Mouse (Mus musculus) limb, embryonic 14.5 days (tissue): ENCODE measurements at regions not wholly inside any gene's neighbourhood (a gene's known extent, or its start where the extent isn't known, plus 50 kb on each side); places are given as distances from the start of the nearest gene placed in this dataset.

Experiments used
- ATAC-seq: fragments of 200-750 bp; cut with Nextera tagmentation; 2 replicates; pipeline ENCODE4 v1.8.0; 2017; ENCODE audit warnings: low read depth, moderate number of reproducible peaks, moderate TSS enrichment; ENCODE audit not compliant: low FRiP score
- DNase-seq: peaks from one replicate; pipeline ENCODE4 v3.0.0-alpha.2; 2015; ENCODE audit warnings: low spot score
- H3K27ac ChIP-seq: fragments of 300-500 bp; sonication (generic); replicated peaks from 2 replicates; pipeline ENCODE4 v1.5.1; 2014; ENCODE audit warnings: low read depth, mild to moderate bottlenecking, low read length, moderate library complexity, mixed read lengths
- H3K27me3 ChIP-seq: fragments of 300-500 bp; sonication (generic); 2 replicates; pipeline ENCODE4 v1.6.1; 2014; ENCODE audit warnings: low read length, mixed read lengths; ENCODE audit not compliant: control insufficient read depth, insufficient read depth
- H3K36me3 ChIP-seq: fragments of 300-500 bp; sonication (generic); 2 replicates; pipeline ENCODE4 v1.6.1; 2014; ENCODE audit warnings: mild to moderate bottlenecking, low read length, moderate library complexity, mixed read lengths; ENCODE audit not compliant: control insufficient read depth, insufficient read depth
- H3K4me1 ChIP-seq: fragments of 300-500 bp; sonication (generic); 2 replicates; pipeline ENCODE4 v1.6.1; 2014; ENCODE audit warnings: antibody characterized with exemption, low read length, mixed read lengths; ENCODE audit not compliant: control insufficient read depth, insufficient read depth
- H3K4me2 ChIP-seq: fragments of 300-500 bp; sonication (generic); replicated peaks from 2 replicates; pipeline ENCODE4 v1.6.1; 2014; ENCODE audit warnings: low read depth, mild to moderate bottlenecking, low read length, moderate library complexity; ENCODE audit not compliant: severe bottlenecking
- H3K4me3 ChIP-seq: fragments of 300-500 bp; sonication (generic); replicated peaks from 2 replicates; pipeline ENCODE4 v1.5.1; 2014; ENCODE audit warnings: low read length
- H3K9ac ChIP-seq: fragments of 300-500 bp; sonication (generic); 2 replicates; pipeline ENCODE4 v1.6.1; 2014; ENCODE audit warnings: mild to moderate bottlenecking, low read depth, low read length, moderate library complexity; ENCODE audit not compliant: severe bottlenecking
- H3K9me3 ChIP-seq: fragments of 300-500 bp; sonication (generic); 2 replicates; pipeline ENCODE4 v1.6.1; 2016; ENCODE audit warnings: low read length; ENCODE audit not compliant: control insufficient read depth
- POLR2A ChIP-seq: fragments of 200-500 bp; IDR thresholded peaks from 2 replicates; pipeline ENCODE4 v1.8.0; 2012; ENCODE audit warnings: inconsistent platforms, mild to moderate bottlenecking, moderate library complexity, borderline replicate concordance; ENCODE audit not compliant: insufficient read depth, insufficient read length; ENCODE audit errors: extremely low read depth
- WGBS: fragments of 180-500 bp; shearing (Covaris S2); extraction: QIAGEN DNeasy Blood & Tissue Kit; methylation state at CpG from one replicate; pipeline ENCODE4 v1.1.7; 2014; 5-methylcytosine and 5-hydroxymethylcytosine counted together

DNA sequence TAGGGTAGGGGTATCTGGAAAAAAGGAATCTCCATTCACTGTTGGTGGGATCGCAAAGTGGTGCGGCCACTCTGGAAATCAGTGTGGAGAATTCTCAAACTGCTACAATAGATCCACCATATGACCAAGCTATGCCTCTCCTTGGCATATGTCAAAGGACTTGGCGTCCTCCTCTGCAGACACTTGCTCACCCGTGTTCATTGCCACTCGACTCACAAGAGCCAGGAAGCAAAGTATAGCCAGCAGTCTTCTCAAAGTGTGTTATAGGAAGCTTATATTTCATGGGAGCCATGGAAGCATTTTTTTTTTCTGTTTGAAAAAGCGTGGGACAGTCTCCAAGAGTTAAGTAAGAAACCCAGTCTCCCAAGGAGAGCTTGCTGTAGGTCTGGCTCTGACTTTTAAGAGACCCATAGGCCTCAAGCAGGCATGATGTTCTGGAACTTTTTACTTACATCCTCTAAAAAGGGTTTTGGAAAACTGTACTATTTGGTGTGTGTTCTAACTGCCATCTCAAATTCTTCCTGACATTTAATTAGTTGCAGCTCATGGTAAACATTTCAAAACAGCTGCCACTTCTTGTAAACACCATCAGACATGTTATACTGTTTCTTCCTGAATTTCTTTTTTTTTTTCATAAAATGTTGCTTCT, 89.6 kb upstream of the Maged2 start:
- Histone ChIP-seq H3K36me3 (no peaks in the 10 kb centered on the region), H3K4me3 (no peak overlapping the region), H3K27ac (no peak overlapping the region), H3K9ac (no peak overlapping the region), H3K9me3 (no peaks in the 10 kb centered on the region), H3K4me2 (no peak overlapping the region), H3K4me1 (no peaks in the 10 kb centered on the region), H3K27me3 (no peaks in the 10 kb centered on the region)
- ATAC-seq: no peak
- DNase-seq: peak; percentile 30
- 58% methylated on average over 6 of the region's 6 CpGs for WGBS
- no peak for TF ChIP-seq POLR2A

DNA sequence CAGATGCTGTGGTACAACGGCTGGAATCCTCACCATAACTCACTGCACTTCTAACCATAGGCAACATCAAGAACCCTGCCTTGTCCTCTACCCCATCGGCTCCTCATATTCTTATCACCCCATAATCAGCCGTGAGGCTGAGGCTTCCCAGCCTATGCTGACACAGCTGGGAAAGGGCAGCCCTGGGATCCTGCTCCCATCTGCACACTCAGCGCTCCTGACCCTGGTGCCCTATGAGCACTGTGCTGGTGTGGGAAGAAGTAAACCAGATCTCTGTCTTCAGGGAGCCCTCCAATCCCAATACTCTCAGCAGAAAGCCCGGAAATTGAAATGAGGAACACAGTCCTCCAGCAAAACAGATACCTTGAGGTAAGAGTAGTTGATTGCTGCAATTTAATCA, 88.7 kb upstream of the Maged2 start:
- TF ChIP-seq POLR2A: no peak
- Histone ChIP-seq H3K4me1 (no peaks in the 10 kb centered on the region), H3K4me3 (no peak overlapping the region), H3K4me2 (no peak overlapping the region), H3K9me3 (no peaks in the 10 kb centered on the region), H3K9ac (no peak overlapping the region), H3K27ac (no peak overlapping the region), H3K27me3 (no peaks in the 10 kb centered on the region), H3K36me3 (no peaks in the 10 kb centered on the region)
- no peak for DNase-seq
- no peak for ATAC-seq
- WGBS: 57% methylated on average over 5 of the region's 5 CpGs
